Mouse (Mus musculus) frontal cortex, postnatal 10 days (tissue): ENCODE data around the gene Dmac1.
"Not testable (repeated sequence)": the region's sequence is repeated elsewhere in the genome, so short reads cannot be mapped to it uniquely, and the experiment has no call there.

Source experiments
- DNase-seq, 2 experiments: peaks; one replicate each; pipeline ENCODE4 v3.0.0; 2022; ENCODE audit warnings: low spot score in 2 of 2, mixed read lengths in 1 of 2

Gene Dmac1

DNA sequence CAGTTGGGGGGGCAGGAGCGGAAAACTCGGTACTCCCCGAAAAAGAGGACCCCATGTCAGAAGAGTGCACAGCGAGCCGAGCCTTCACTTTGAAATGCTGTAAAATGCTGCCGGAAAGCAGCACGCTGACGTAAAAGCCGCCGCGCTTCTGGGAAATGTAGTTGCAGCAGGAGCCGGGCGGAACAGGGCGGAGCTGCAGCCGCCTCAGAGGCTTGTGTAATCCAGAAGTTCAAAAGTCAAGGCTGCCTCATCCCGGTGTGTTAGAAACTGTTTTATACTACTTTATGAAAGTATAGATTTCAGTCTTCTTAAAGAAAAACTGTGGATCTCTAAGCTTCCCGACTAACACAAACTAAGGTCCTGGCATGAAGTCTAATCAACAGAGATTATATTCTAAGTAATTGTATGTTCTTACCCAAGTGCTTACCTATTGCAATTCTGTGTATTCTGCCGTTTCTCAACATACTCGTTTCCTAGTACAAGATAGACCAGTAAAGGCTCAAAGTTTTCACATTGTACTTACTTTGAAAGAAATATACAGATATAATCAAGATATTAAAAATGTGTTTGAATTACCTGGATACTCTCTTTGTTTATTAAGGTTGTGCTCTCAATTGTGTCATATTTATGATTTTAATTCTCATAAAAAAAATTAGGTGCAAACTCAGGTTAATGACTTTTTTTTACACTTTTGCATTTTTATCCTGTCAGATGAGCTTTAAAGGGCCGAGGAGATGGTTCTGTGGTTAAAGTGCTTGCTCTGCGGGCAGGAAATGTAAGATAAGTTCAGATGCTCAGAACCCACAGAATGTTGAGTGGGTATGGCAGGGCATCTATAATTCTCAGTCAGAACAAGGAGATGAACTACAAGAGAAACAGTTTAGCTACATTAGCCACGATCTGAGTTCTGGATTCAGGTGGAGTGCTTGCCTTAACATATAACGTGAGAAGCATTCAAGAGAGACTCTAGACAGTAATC lies at the start of gene Dmac1:
TSS of gene Dmac1 (minus strand) at position 109 of the 979 bp plus-strand sequence.
- peak; percentile 88 to 95 for DNase-seq

DNA sequence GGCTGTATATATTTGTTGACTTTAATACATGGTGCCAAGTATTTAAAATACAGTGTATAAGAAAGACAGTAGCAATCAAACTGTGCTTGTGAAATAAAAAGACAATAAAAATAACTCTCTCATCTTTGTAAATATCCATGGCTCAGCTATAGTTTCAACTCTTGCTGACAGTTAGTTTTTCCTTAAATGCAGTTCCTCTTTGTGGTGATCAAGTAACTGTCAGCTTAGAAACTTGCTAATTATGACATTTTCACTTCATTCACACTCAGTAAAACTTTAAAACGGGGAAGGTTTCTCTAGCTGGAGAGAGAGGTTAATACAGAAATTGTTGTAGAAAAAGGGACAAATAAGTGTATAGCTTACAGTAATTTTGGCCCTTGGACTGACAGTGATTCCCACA lies 37.3 kb upstream of the Dmac1 start:
- no peak for DNase-seq

DNA sequence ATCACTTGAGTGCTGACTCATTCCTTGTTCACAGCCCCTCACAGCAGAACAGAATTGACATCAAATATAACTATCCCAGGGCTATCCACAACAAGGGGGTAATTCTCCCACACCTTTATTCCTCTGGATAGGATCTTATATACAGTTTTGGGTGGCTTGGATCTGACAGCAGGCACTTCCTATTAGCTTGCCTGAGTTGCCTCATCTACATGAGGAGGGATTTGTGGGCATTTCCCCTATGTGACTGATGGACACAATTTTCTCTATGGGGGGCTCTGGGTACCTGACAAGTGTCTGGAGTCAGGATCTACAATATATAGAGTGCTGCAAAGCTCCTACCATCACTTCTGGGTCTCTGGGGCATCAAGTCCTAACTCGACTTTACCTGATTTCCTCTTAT lies 36.9 kb upstream of the Dmac1 start:
- no peak for DNase-seq

DNA sequence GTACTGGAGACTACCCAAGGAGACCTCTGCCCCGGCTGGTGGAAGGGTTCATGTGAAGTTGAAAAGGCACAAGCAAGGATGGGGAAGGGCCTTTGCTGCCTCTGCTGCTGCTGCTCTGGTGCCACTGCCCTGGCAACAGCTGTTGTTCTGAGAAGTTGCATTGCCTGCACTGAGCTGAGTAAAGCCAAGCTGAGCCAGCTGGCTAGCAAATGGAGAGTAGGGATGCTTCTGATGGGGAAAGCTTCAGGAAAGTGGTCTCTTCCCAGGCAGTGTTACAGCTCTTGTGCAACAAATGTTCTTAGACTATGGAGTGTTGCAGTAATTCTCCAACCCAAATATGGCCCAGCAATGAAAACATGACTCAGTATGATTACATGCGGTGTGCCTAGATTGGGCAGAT lies 33.8 kb upstream of the Dmac1 start:
- no peak for DNase-seq

DNA sequence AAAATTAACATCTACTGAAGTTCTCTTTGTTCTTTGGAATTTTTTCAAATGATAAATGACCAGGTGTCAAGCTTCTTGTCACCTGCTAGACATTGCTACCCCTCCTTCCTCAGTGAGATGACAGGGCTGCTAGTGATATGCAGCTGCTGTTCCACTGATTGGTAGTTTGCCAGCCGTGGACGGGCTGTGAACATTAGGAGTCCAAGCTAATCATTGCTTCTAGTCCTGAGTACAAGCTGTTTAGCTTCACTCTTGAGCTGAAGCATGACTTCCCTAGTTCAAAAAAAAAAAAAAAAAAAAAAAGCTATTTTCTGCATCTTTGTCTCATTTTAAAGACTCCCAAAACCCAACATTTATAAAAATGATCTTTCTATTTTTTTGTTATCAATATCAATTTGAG lies 33.2 kb upstream of the Dmac1 start:
- no peak for DNase-seq

DNA sequence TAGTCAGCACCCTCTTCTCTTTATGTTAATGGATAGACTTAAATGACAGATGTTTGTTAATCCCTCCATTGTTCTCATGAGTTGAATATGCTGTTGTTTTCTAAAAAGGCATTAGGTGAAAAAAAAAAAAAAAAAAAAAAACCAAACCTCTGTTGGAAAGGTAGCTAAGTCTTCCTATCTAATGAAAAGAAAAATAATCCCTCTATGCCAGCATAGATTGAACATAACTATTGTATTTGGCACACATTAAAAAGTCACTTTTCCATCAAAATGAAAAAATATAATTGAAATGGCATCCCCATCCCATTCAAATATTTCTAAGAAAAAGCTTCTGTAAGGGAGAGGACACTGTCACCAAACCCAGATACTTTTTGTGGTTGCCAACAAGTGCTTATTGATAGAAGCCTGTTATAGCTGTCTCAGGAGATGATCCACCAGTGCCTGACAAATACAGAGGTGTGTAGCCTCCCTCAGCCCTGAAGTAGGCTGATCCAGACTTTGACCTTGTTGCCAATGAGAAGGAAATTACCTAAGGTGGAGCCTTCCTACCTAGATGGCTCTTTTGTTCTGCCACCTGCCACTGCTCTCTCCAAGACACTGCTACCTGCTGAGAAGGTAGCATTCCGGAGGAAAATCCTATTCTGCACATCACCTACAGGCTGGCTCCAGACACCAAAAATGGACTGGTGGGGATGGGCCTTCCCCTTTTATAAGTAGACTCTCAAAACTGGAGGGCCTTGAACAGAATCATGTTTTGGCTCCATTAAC lies 22.3 kb upstream of the Dmac1 start:
- no peak for DNase-seq

DNA sequence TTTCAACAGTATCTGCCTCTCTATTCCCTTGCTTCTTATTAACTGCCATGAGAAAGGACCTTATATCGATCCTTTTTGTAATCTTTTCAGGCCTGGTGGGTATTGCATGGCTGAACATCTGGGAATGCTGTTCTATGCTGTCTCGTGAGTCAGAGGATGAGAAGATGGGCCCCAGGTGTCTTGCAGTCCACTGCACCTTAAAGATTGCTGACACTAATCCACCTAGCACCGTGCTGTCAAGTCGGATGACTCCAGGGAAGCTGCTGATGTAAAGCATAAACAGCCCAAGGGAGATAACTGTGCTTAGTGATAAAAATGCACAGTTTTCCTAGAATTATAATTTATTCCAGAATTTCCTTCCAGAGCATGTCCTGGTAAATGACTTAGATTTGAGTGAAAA lies 14.2 kb upstream of the Dmac1 start:
- no peak for DNase-seq

DNA sequence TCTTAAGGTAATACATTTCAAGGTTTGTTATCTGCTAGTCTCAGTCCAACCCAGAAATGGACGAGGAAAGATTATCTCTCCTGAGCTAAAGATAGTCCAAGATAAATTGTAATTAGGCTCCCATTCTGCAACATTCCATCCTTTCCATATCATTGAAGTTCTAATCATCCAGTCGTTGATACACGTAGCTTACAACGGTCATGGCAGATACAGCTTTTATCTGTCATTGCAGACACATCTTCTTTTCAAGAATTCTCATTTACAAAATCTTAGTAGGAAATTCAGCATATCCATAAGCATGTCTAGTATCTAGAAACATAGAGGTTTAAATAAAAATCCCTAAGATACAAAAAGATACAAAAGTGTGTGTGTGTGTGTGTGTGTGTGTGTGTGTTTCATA lies 13.0 kb upstream of the Dmac1 start:
- DNase-seq, result no peak

DNA sequence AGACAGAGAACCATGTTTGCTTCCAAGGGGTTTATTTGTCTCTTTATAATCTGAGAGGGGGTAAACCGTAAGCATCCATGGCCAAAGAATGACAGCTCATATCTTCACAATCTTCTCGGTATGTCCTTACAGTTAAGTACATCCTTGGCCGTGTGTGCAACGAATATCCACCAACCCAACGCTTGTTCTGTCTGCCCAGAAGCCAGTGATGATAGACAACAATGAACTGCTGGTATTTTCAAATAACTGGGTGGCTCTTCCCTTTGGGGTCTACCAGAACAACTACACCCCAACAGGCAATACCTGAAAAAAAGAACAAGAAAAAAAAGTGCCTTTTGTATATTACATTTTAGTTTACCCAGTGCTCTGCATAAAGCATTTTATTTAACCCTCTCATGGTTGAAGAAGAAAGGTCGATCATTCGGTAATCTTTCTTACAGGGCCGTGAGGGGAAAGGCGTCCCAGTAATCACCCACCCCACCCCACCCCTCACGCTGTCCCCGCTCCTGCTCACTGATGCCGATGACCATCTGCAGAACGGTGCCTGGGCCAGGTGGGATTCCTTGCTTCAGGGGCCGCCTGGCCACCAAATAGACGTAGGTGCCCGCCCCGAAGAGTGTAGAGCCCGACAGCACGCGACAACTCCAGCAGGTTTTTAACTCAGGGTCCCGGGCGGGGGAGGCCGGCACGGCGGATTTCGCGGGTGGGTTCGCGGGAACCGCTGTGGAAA lies 473 bp downstream of the Dmac1 start:
- DNase-seq, result no peak

DNA sequence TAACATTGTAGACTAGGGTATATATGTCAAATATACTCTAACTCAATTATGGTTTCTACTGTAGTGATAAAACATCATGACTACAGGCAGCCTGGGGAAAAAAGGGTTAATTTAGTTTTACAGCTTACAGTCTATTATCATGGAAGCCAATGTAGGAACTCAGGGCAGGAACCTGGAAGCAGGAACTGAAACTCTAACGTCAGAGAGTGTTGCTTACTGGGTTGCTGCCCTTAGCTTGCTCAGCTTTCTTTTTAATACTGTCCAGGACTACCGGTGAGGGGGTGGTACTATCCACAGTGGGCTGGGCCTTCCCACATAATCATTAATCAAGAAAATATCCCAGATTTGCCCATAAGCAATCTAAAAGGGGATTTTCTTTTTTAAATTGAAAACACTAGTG lies 2.4 kb downstream of the Dmac1 start:
- no peak for DNase-seq

DNA sequence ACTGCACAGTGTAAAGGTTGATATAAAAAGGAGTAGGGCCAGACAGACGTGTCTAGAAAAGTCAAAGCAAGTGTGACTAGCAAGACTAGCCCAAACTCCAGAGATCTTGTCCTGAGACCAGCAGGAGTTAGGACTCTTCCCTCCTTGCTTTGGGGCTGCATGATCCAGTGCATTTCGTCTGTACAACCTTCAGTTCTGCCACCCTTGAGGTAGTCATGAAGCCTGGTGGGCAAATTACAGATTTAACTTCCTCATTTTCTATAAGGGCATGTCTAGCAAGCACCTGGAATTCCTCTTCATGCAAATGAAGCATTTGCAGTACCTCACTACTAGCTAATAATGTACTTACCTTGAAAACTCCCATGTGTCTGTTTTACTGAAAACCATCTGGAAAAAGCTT lies 10.2 kb downstream of the Dmac1 start:
- DNase-seq, result no peak

DNA sequence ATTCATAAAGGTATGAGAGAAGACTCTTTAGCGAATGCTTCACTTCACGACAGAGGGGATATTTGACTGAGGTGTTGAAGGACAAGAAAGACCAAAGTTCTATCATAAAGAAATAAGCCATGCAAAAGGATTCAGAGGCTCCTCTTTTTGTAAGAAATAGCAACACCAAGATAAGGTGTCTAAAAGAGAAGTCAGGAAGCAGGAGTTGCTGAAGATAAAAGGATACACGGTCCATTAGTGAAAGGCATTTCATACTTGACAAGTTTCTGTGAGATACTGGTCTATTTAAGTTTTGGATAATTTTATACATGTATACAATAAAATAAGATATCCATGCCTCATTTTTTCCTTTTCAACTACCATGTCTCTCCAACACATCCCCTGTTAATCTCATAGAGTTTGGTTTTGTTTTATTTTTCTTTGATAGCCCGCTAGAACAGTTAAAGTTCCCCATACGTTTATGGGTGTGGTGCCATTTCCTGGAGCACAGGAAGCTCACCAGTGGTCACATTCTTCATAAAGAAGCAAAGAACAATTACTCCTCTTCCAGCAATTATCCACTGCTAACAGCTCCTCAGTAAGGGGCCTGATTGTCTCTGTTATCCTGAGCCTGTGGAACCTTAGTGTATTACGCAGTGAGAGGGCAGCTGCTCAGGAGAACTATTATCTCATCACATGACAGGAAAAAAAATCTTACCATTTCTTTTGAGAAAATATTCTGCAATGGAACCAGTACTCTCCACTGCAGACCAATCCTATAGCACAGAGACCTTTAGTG lies 11.1 kb downstream of the Dmac1 start:
- no peak for DNase-seq

DNA sequence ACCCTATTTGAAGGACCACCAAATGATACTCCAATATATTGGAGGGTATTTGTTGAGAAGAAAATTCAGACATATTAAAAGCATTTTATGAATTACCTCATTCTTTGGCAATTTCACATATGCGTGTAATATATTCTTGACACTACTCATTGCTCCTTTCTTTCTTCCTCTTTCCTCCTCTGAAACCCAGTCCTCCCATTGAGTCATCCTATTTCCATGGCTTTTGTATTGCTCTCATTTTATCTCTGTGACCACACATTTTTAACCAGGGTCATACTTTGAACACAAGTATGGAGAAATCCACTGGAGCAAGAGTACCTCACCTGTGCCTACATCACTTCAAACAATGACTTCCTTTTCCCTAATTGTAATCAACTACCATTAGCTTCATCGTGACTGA lies 13.9 kb downstream of the Dmac1 start:
- no peak for DNase-seq

DNA sequence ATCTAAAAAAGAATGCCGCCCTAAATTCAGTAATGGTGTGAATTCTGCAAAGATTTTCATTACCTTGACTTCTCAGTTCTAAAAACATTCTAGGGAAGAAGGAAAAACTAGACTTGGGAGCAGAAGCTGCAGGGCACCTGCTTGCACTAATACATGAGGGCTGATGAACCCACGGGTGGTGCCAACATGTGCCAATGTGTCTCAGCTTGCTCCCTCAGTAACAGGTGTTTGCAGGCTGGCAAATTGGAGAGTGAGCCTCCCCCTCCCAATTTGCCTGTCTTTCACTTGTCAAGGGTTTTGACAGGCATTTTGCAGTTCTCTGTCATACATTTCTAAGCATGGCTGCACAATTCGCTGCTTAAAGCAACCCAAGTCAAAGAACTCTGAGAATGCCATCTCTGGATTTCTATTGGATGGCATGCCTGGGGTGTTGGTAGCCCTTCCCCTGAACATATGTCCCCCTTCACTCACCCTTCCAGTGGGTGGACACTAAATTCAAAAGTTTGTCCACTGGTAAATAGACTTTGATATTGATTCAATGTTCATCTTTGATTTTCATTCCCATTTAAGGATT lies 14.5 kb downstream of the Dmac1 start:
- DNase-seq, result peak in 1 of 2 experiments; percentile 8

DNA sequence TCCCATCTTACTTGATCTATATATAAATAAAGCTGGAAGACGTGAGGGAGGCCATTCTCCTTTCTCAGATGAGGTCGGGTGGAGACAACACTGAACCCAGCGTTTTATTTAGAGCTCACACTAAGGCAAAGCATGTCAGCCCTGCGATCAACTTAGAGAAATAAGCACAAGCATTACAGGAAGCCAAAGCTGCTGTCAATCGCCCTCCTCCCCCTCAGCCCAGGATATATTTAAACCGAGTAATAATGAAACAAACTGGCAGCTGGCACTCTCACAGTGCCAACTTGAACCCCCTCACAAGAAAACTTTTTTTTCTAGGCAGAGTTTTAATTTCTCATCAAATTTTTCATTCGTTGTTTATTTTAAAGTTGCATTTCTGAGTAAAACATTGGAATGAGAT lies 15.7 kb downstream of the Dmac1 start:
- DNase-seq, result no peak

DNA sequence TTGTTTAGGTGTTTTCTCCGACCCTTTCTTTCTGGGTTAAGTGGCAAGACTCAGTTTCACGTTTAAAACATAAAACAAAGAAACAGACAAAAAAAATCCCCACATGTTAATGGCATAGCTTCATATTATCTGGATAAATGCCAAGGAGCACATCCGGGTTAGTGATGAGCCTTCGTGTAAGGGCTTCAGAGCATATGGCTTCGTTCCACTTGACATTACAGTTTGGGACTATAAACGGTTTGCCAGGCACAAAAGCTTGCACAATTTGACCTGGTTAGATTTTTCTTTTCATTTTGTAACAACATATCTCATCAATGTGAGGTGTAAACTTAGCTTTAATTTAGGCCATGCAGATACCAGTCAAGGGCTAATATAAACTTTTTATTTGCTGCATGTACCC lies 17.9 kb downstream of the Dmac1 start:
- DNase-seq, result no peak

DNA sequence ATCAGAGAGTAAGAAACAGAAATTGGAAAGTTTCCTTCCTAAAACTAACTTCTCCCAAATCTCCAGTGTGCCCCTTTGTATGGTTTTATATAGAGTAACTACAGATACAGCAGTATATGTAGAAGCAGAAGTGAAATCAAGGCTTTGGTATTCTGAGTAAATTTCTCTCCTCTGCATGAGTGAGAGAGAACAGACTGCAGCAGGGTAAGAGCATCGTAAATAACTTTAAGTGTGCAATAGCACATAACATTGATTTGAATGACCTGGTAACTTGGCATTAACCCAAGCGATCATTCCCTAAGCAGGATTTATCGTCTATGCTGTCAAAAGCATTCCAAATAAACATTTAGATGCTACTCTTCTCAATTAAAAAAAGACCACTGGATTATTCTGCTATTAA lies 18.7 kb downstream of the Dmac1 start:
- DNase-seq, result no peak

DNA sequence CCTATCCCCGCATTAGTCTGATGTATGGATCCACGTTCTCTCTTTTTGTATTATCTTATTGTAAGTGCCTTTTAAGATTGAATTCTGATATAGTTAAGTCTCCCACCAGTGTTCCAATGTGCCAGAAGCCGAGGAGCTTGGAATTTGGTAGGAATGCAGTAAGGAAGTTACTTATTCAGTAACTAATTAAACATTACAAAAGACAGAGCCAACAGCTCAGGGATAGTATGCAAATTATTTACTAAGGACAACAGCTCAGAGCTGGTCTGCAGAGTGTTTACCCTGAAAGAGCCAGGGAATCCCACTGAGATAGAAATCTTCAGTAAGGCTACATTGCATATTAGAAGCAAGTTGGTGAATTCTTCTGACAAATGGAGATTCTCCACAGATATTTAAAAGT lies 43.5 kb downstream of the Dmac1 start:
- not testable (repeated sequence) for DNase-seq
